ENCODE assay signal across 10 mouse cellular contexts in genomic region chr17:35161421-35161820, GRCm38 (mm10). TPM values are rescaled to one million over a fixed set of nuclear protein-coding genes. Genes with fewer than 3 reads are reported as not detected.
DNase-seq lines count a peak whose midpoint lies in the region; ATAC-seq lines count a peak whose summit lies in the region.
"Had no signal": no experiment of that assay in that cellular context is flagged by ENCODE, and none has a peak within 500 bp of the region (broad histone marks: within the 10 kb centered on the region; RNA-seq: fewer than 3 reads in every experiment).

No protein-coding gene starts in this region.

- H3K4me3 ChIP-seq in forebrain, embryonic 10.5 days = peak overlapping the region; percentile 99
- no peak overlapping the region; the same call in 1 of the 2 replicates for H3K4me3 ChIP-seq in forebrain, embryonic 15.5 days
- H3K4me3 ChIP-seq in hindbrain, embryonic 15.5 days = peak overlapping the region; percentile 96; the same call in 1 of the 2 replicates
- no peak overlapping the region for H3K4me3 ChIP-seq in hindbrain, embryonic 16.5 days (ENCODE audit: low read length)
- H3K4me3 ChIP-seq in neural tube, embryonic 12.5 days = no peak overlapping the region

- H3K4me2 ChIP-seq in forebrain, embryonic 15.5 days (replicated peaks) = no peak overlapping the region
- H3K4me2 ChIP-seq in hindbrain, embryonic 15.5 days = no peak overlapping the region
- H3K4me2 ChIP-seq in hindbrain, embryonic 16.5 days (ENCODE audit: low read length) = no peak overlapping the region
- H3K4me2 ChIP-seq in neural tube, embryonic 12.5 days (replicated peaks) = peak overlapping the region; percentile 92; the same call in 1 of the 2 replicates

- no peaks in the 10 kb centered on the region for H3K27me3 ChIP-seq in forebrain, embryonic 10.5 days (ENCODE audit: poor library complexity, severe bottlenecking)
- H3K27me3 ChIP-seq in forebrain, embryonic 15.5 days = no peaks in the 10 kb centered on the region
- H3K27me3 ChIP-seq in hindbrain, embryonic 15.5 days = no peaks in the 10 kb centered on the region
- H3K27me3 ChIP-seq in hindbrain, embryonic 16.5 days (replicated peaks; ENCODE audit: control insufficient read depth, insufficient read depth, low read length) = no peaks in the 10 kb centered on the region
- no peaks in the 10 kb centered on the region for H3K27me3 ChIP-seq in neural tube, embryonic 12.5 days (replicated peaks)

- no peak for DNase-seq in forebrain, embryonic 10.5 days (ENCODE audit: extremely low spot score, low spot score)
- no peak for DNase-seq in neural tube, embryonic 10.5 days (ENCODE audit: extremely low spot score, low spot score)
- DNase-seq in spleen, postnatal 4 days (ENCODE audit: low spot score in 2 of 2) = no peak
- DNase-seq in embryo, embryonic 10.5 days (ENCODE audit: low spot score) = no peak
- DNase-seq: gastrocnemius, postnatal 14 days had no signal

- no peak for ATAC-seq in forebrain, embryonic 15.5 days (replicated peaks)
- no peak for ATAC-seq in hindbrain, embryonic 15.5 days (ENCODE audit: low FRiP score, low read depth)
- ATAC-seq in hindbrain, embryonic 16.5 days = no peak
- ATAC-seq in neural tube, embryonic 12.5 days (ENCODE audit: low FRiP score, low read depth) = no peak
- ATAC-seq: intestine, postnatal 0 days had no signal

- WGBS in forebrain, embryonic 10.5 days = 92% methylated on average over 11 of the region's 11 CpGs
- WGBS in forebrain, embryonic 15.5 days = 86% methylated on average over 11 of the region's 11 CpGs
- WGBS in hindbrain, embryonic 15.5 days = 83% methylated on average over 11 of the region's 11 CpGs
- WGBS in hindbrain, embryonic 16.5 days = 76% methylated on average over 11 of the region's 11 CpGs
- 83% methylated on average over 11 of the region's 11 CpGs for WGBS in neural tube, embryonic 12.5 days

- H3K4me1 ChIP-seq in forebrain, embryonic 10.5 days = peaks cover 35% of the 10 kb centered on the region
- H3K4me1 ChIP-seq in forebrain, embryonic 15.5 days = peaks cover 36% of the 10 kb centered on the region
- peaks cover 33% of the 10 kb centered on the region for H3K4me1 ChIP-seq in hindbrain, embryonic 15.5 days (replicated peaks)
- peaks cover 26% of the 10 kb centered on the region for H3K4me1 ChIP-seq in hindbrain, embryonic 16.5 days (ENCODE audit: control insufficient read depth, insufficient read depth, low read depth, low read length)
- H3K4me1 ChIP-seq in neural tube, embryonic 12.5 days = peaks cover 29% of the 10 kb centered on the region

- H3K27ac ChIP-seq in forebrain, embryonic 10.5 days = no peak overlapping the region
- no peak overlapping the region for H3K27ac ChIP-seq in forebrain, embryonic 15.5 days (replicated peaks)
- no peak overlapping the region for H3K27ac ChIP-seq in hindbrain, embryonic 15.5 days (replicated peaks)
- no peak overlapping the region for H3K27ac ChIP-seq in hindbrain, embryonic 16.5 days (ENCODE audit: low read depth, low read length)
- no peak overlapping the region for H3K27ac ChIP-seq in neural tube, embryonic 12.5 days

- no peaks in the 10 kb centered on the region for H3K9me3 ChIP-seq in forebrain, embryonic 10.5 days
- H3K9me3 ChIP-seq in forebrain, embryonic 15.5 days = no peaks in the 10 kb centered on the region
- no peaks in the 10 kb centered on the region for H3K9me3 ChIP-seq in hindbrain, embryonic 15.5 days
- no peaks in the 10 kb centered on the region for H3K9me3 ChIP-seq in hindbrain, embryonic 16.5 days (ENCODE audit: control insufficient read depth, low read length)
- H3K9me3 ChIP-seq in neural tube, embryonic 12.5 days = no peaks in the 10 kb centered on the region

- no peak overlapping the region for H3K9ac ChIP-seq in forebrain, embryonic 15.5 days (replicated peaks)
- no peak overlapping the region for H3K9ac ChIP-seq in hindbrain, embryonic 15.5 days
- H3K9ac ChIP-seq in hindbrain, embryonic 16.5 days (ENCODE audit: low read depth, low read length) = no peak overlapping the region
- H3K9ac ChIP-seq in neural tube, embryonic 12.5 days = 0 out of 2 replicates have a peak overlapping the region, but pooled peaks have one; percentile 100

- H3K36me3 ChIP-seq in forebrain, embryonic 10.5 days (replicated peaks) = peaks cover 70% of the 10 kb centered on the region
- peaks cover 56% of the 10 kb centered on the region for H3K36me3 ChIP-seq in forebrain, embryonic 15.5 days
- H3K36me3 ChIP-seq in hindbrain, embryonic 15.5 days = peaks cover 58% of the 10 kb centered on the region
- peaks cover 54% of the 10 kb centered on the region for H3K36me3 ChIP-seq in hindbrain, embryonic 16.5 days (ENCODE audit: control insufficient read depth, insufficient read depth, low read length)
- H3K36me3 ChIP-seq in neural tube, embryonic 12.5 days = peaks cover 57% of the 10 kb centered on the region

RNA-seq across cellular contexts. Expression of gene Prrc2a, which starts 3.3 kb away (rescaled TPM):
- 195 and 200 TPM in 2 replicates for polyA plus RNA-seq in forebrain, embryonic 10.5 days (2016; fragmentation: Nextera tagmentation; extraction: Ambion mirVana)
- 185 and 208 TPM in 2 replicates for polyA plus RNA-seq in forebrain, embryonic 15.5 days (2015; fragmentation: Nextera tagmentation; extraction: Ambion mirVana)
- polyA plus RNA-seq in hindbrain, embryonic 15.5 days (2015; fragmentation: Nextera tagmentation; extraction: Ambion mirVana) = 175 and 181 TPM in 2 replicates
- polyA plus RNA-seq in hindbrain, embryonic 16.5 days (2015; fragmentation: Nextera tagmentation; extraction: Ambion mirVana) = 138 and 153 TPM in 2 replicates
- 205 and 224 TPM in 2 replicates for polyA plus RNA-seq in neural tube, embryonic 12.5 days (2016; fragmentation: Nextera tagmentation; extraction: Ambion mirVana)

RNA-seq across cellular contexts. Expression of gene Aif1, which starts 14.4 kb away (rescaled TPM):
- 3.3 and 3.9 TPM in 2 replicates for polyA plus RNA-seq in forebrain, embryonic 10.5 days (2016; fragmentation: Nextera tagmentation; extraction: Ambion mirVana)
- polyA plus RNA-seq in forebrain, embryonic 15.5 days (2015; fragmentation: Nextera tagmentation; extraction: Ambion mirVana) = 5.7 and 7.8 TPM in 2 replicates
- 7.4 and 9.6 TPM in 2 replicates for polyA plus RNA-seq in hindbrain, embryonic 15.5 days (2015; fragmentation: Nextera tagmentation; extraction: Ambion mirVana)
- 5.6 and 10.1 TPM in 2 replicates for polyA plus RNA-seq in hindbrain, embryonic 16.5 days (2015; fragmentation: Nextera tagmentation; extraction: Ambion mirVana)
- 8.3 and 9.1 TPM in 2 replicates for polyA plus RNA-seq in neural tube, embryonic 12.5 days (2016; fragmentation: Nextera tagmentation; extraction: Ambion mirVana)

RNA-seq across cellular contexts. Expression of gene Bag6, which starts 26.4 kb away (rescaled TPM):
- 65.9 and 69.0 TPM in 2 replicates for polyA plus RNA-seq in forebrain, embryonic 10.5 days (2016; fragmentation: Nextera tagmentation; extraction: Ambion mirVana)
- polyA plus RNA-seq in forebrain, embryonic 15.5 days (2015; fragmentation: Nextera tagmentation; extraction: Ambion mirVana) = 92.3 and 93.8 TPM in 2 replicates
- polyA plus RNA-seq in hindbrain, embryonic 15.5 days (2015; fragmentation: Nextera tagmentation; extraction: Ambion mirVana) = 70.0 and 75.7 TPM in 2 replicates
- polyA plus RNA-seq in hindbrain, embryonic 16.5 days (2015; fragmentation: Nextera tagmentation; extraction: Ambion mirVana) = 50.9 and 65.2 TPM in 2 replicates
- 82.8 and 84.5 TPM in 2 replicates for polyA plus RNA-seq in neural tube, embryonic 12.5 days (2016; fragmentation: Nextera tagmentation; extraction: Ambion mirVana)

RNA-seq across cellular contexts. Expression of gene Lst1, which starts 26.8 kb away (rescaled TPM):
- 3.3 and 4.7 TPM in 2 replicates for polyA plus RNA-seq in forebrain, embryonic 10.5 days (2016; fragmentation: Nextera tagmentation; extraction: Ambion mirVana)
- 6.2 and 6.8 TPM in 2 replicates for polyA plus RNA-seq in forebrain, embryonic 15.5 days (2015; fragmentation: Nextera tagmentation; extraction: Ambion mirVana)
- 5.6 and 13.9 TPM in 2 replicates for polyA plus RNA-seq in hindbrain, embryonic 15.5 days (2015; fragmentation: Nextera tagmentation; extraction: Ambion mirVana)
- polyA plus RNA-seq in hindbrain, embryonic 16.5 days (2015; fragmentation: Nextera tagmentation; extraction: Ambion mirVana) = 4.8 and 7.3 TPM in 2 replicates
- 6.8 and 7.0 TPM in 2 replicates for polyA plus RNA-seq in neural tube, embryonic 12.5 days (2016; fragmentation: Nextera tagmentation; extraction: Ambion mirVana)

RNA-seq across cellular contexts. Expression of gene Apom, which starts 29.6 kb away (rescaled TPM):
- 0.74 and 0.97 TPM in 2 replicates for polyA plus RNA-seq in forebrain, embryonic 10.5 days (2016; fragmentation: Nextera tagmentation; extraction: Ambion mirVana)
- 0.28 and 0.31 TPM in 2 replicates for polyA plus RNA-seq in forebrain, embryonic 15.5 days (2015; fragmentation: Nextera tagmentation; extraction: Ambion mirVana)
- 0.21 and 0.79 TPM in 2 replicates for polyA plus RNA-seq in hindbrain, embryonic 15.5 days (2015; fragmentation: Nextera tagmentation; extraction: Ambion mirVana)
- not detected in 2 replicates for polyA plus RNA-seq in hindbrain, embryonic 16.5 days (2015; fragmentation: Nextera tagmentation; extraction: Ambion mirVana)
- polyA plus RNA-seq in neural tube, embryonic 12.5 days (2016; fragmentation: Nextera tagmentation; extraction: Ambion mirVana) = 0.32 and 0.93 TPM in 2 replicates

Comparison
In these comparisons a context has a peak if more than half of its experiments do, and no peak if none do; other contexts are left out.
1. H3K4me3 ChIP-seq: peak in forebrain, embryonic 10.5 days (single experiment) and hindbrain, embryonic 15.5 days (single experiment); none in forebrain, embryonic 15.5 days (single experiment), hindbrain, embryonic 16.5 days (single experiment) and neural tube, embryonic 12.5 days (single experiment).